Mouse (Mus musculus) adrenal gland, postnatal 10 days (tissue): ENCODE data around the gene Atp10a. TPM values are rescaled to one million over a fixed set of nuclear protein-coding genes. Genes with fewer than 3 reads are reported as not detected.
"Not testable (repeated sequence)": the region's sequence is repeated elsewhere in the genome, so short reads cannot be mapped to it uniquely, and the experiment has no call there.

Experiments used
- DNase-seq: peaks from one replicate; pipeline ENCODE4 v3.0.0; 2021; ENCODE audit warnings: mixed read lengths
- total RNA-seq, 2 experiments: library from RNA; stranded (reverse); gene quantifications; 2 replicates each; pipeline ENCODE4 v1.2.3; 2021

Atp10a gene
- total RNA-seq, 2 experiments from 2014 or later: 31.5 to 32.2 TPM

DNA sequence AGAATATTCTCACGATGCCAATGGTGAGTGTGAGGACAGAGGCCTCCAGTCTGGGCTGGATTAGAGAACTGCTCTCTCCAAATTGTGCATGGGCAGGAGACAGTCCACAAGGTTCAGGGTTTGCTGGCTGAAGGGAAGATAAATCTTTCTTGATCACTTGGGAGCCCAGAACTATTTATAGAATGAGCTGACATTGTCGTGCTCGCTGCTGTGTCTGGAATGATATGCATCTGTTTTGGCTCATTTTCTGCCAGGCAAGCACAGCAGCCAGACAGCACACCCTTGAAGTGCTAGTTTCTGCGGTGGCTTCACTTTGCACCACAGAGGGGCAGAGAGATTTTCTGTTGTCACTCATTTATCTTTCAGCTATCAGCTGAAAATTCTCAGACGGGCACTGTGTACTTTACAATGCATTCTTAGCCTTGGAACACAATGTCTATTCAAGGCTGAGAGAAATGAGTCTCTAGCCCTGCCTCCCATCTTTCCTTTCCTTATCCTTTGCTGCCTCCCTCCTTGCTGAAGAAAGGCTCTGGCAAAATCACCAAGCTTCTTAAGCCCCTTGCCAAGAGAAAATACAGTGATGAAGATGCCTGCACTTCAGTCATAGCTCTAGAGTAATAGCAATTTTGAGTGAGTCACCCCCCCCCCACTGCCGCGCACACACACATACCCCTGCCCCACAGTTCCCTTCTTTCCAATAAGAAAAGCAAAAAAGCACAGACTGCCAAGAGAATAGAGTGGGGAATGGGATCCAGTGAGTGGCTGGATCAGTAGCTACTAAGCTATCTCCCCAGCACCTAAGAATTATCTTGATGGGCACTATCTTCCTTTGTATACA lies 132.7 kb downstream of the Atp10a start:
- peak; percentile 29 for DNase-seq

DNA sequence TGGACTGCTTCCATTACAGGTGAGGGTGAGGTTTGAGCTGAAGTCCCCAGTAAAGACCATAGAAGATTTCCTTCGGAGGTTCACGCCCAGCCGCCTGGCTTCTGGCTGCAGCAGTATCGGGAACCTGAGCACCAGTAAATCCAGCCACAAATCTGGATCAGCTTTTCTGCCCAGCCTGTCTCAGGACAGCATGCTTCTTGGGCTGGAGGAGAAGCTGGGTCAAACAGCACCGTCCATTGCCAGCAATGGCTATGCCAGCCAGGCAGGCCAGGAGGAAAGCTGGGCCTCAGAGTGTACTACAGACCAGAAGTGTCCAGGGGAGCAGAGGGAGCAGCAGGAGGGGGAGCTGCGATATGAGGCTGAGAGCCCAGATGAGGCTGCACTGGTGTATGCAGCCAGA lies 141.3 kb downstream of the Atp10a start:
- DNase-seq: no peak

DNA sequence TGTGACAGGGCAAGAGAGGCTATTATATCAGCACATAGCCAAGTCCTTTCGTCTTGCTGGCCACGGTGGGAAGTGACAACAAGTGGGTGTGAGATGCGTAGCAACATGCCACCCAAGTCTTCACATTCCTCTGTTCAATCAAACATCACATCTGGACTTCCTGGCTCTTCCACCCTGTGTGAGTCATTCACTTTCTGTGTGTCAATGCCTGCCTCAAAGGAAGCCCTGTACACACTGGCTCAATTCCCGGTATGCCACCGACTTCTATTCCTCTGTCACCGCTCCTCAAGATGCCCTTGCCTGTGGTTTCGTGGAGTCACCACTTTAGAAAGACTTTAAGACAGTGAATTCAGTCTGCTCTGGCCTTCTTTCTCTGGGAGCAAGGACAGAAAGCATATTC lies 144.9 kb downstream of the Atp10a start:
- peak; percentile 38 for DNase-seq

DNA sequence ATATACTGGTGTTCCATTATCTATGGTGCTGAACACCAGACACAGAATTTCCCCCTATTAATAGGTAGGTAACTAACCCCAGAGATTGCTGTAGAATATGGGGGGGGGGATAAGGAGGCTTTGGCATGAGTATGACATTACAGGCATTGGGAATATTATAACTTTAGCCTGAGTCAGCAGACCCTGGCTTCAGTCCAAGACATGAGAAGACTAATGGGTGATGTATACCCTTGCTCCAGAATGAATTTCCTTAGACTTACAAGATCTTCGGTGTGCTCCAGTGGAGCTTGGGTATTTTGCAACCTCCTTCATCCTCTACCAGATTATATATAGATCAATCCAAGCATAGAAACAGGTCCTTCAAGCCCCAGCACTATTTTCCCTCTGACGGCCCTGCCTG lies 145.8 kb downstream of the Atp10a start:
- DNase-seq: no peak

DNA sequence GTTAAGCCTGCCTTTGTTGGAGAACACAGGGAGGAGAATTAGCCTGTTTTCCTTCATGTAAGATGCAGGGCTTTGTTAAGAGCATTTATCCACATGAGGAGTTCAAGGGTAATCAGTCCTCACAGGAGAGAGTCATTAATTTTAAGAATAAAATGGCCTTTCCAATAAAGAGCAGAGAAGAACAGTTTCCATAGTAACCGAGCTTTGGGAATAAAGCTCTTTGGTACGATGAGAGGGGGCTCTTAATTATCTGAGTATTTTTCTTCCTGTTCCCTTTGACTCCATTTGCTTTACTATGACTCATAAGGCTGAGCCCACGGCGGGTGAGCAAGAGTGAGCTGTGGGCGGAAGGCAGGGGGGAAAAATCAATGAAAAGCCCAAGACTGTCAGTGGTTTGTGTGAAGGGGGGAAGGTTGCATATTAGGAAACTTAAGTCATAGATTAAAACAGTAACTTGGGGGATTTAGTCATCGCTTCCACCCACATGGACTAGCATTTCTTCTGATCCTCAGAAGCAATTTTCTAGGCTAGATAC lies 166.2 kb downstream of the Atp10a start:
- DNase-seq: no peak

DNA sequence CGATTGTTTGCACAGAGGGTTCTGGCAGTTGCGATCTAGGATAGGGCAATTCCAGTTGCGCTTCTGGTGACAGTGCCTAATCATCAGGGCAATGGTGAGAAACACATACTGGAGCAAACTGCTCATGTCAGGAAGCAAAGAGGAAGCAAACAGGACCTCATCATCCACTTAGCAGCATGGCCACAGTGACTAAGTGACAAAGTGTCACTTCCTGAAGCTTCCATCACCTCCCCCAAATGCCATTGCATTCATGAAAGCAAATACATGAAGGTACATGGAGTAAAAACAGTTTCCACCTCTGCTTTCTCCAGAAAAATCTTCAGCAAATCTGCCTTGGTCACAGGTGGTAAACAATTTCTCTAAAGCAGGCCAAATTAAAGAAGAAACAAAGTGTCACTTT lies 168.7 kb downstream of the Atp10a start:
- DNase-seq: no peak

DNA sequence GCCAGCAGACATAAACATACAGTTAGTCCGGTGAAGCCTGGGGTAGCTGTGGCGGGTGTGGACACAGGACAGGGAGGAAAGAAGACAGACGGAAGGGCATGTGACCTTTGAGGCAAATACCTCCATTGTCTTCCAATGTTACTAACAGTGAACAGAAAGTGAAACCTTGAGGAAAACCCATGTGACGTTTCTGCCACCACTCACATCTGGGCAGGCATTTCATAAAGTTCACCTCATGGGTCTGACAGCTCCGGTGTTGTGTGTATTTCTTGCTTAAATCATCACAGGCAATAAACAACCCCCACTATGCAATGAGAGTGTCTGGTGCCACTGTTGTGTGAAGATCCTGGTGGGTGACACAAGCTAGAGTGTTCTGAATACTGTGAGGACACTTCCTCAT lies 173.1 kb downstream of the Atp10a start:
- peak; percentile 17 for DNase-seq

DNA sequence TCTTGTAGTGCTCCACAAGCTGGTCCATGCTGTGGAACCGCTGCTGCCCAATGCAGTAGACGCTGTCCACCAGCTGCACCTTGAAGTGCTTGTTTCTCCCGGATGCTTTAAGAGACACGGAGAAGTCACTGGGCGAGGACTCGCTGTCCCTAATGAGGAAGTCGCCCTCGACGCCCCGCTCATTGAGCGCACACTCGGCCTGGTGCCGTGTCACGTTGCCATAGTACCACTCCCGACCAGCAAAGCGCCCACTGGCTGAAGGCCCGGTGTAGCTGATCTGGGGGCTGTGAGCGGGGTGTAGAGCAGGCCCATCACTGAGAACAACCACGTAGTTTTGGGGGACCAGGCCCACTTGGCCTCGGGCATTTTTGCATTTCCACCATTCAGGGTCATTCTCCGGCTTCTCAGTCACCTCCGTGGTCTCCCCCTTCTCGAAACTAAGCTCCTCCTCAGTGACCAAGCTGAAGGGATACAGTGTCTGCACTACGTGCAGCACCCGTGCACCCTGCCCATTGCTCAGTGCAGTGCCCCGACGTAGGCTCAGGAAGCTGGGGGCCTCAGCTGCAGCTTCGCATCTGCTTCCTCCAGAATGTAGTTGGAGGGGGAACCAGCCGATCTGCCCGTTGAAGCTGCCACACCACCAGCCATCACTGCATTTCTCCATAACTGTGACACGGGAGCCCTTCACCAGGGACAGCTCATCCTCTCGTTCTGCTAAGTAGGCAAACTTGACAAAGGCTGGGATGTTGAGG lies 181.1 kb downstream of the Atp10a start:
- not testable (repeated sequence) for DNase-seq

DNA sequence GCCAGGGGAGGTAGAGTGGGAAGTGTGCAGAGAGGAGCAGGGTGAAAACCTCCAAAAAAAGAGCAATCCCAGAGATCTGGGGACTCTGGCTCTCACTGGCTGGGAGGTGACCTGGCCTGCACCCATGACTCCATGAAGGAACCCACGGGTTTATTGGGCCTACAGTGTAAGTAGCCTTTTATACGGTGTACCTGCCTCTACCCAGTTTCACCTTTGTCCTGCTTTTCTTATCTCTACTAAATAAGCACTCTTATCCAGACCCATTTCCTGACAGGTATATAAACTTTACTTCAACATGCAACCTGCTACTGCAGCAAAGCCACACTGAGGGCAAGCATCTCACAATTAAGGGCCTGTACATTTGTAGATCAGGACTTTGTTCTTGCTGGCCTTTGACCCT lies 184.4 kb downstream of the Atp10a start:
- DNase-seq: no peak

DNA sequence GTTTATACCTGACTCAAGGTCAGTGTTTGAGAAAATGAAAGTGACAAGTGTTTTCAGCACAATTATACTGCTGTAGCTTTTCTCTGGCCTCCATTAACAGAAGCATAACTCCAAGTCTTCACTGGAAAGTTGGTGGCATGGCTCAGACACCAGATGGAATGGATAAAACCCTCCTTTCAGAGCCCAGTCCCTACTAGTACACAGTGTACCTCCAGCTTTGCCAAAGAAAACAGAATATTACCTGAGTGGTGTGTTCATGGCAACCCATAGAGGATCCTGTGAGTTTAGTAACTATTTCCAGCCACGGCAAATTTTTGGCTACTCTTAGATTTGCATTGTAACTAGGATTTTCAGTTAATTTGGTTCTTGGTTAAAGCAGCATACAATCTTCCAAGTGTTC lies 185.1 kb downstream of the Atp10a start:
- no peak for DNase-seq

DNA sequence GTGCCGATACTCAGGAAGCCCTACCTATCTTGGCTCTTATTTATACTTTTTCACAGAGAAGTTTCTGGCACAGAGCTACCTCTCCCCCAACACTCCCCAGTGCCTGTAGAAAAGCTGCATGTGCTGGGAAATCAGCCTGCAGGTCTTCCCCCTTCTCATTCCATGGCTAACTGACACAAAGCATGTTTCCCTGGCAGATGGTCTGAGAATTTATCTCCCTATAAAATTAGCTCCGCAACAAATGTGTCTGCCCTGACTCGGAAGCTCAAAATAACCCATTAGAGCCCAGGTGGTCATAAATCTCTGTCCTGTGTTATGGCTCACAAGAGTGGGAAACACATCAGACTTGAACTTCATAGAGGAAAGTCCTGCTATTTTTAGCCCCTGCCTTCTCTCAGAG lies 186.9 kb downstream of the Atp10a start:
- no peak for DNase-seq

DNA sequence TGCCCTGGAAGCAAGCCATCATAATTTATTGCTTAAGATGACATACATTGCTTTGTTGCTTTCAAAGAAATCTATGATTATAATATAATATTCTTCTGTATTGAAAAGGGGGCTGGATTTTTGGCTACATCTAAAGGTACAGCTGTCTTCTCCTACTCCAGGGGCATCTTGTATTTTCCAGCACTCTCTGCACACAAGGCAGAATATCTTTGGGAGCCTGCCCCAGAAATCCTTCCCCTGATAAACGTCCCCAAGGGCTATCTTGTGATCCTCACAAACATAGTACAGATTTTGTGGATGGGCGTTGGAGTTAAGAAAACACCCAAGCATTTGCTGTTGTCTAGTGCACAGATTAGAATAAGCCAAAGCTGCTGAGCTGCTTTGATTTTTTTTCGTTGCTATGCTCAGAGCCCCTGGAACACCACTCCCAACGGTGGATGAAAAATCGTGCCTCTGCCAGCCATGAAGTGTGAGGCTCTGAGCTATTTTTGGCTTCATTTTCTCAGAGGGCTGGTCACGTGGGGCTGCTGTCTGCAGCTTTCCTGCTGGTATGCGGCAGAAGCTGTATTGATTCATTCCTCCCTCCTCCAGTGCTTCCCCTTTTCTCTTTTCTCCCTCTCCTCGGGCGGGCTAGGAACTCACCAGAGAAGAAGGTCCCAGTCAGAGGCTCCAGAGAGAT lies 187.9 kb downstream of the Atp10a start:
- DNase-seq: peak; percentile 78

DNA sequence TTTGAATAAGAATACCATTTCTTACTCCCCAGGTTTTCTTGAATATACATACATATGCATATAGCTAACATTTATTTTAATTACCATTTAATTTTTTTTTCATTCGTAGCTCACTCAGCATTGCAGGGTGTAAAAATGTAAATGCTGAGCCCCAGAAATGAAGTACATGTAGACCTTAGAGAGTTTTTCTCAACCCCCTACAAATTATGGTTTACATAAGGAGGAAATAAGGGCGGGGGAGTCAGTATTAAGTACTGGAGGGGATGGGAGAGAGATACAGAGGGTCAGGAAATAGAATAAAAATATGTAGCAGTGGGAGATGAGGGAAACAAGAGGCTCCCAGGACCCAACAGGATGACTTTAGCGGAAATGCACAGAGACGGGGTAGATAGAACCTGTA lies 188.5 kb downstream of the Atp10a start:
- DNase-seq: no peak

DNA sequence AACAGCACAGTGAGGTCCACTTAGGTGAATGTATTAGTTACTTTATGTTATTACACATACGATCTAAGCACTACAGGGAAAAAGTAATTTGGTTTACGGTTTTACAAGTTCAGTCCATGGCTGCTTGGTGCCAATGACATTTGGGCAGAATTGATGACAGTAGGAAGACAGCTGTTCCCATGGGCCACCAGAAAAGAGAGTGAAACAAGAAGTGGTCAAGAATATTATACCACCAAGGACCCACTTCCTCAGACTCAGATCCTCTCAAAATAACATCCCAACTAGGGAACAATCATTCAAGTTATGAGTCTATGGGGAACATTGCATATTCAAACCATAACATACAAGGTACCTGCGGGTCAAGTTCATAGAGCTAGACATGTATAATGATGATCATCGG lies 203.0 kb downstream of the Atp10a start:
- no peak for DNase-seq

DNA sequence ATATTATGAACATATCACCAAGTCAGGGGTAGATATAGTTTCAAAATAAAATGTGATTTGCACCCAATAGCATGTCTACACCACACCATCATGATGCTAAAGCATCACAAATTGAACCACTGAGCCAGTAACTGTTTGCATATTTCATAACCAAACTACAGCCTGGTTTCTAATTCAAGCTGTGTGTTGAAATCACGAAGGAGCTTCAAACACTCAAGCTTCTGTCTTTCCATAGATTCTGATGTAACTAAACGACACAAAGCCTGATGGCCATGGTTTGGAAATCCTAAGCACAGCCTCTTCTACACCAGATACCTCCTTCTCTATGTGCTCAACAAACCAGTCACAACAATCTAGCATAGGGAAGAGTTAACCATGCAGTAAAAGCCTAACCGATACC lies 207.2 kb downstream of the Atp10a start:
- DNase-seq: no peak

DNA sequence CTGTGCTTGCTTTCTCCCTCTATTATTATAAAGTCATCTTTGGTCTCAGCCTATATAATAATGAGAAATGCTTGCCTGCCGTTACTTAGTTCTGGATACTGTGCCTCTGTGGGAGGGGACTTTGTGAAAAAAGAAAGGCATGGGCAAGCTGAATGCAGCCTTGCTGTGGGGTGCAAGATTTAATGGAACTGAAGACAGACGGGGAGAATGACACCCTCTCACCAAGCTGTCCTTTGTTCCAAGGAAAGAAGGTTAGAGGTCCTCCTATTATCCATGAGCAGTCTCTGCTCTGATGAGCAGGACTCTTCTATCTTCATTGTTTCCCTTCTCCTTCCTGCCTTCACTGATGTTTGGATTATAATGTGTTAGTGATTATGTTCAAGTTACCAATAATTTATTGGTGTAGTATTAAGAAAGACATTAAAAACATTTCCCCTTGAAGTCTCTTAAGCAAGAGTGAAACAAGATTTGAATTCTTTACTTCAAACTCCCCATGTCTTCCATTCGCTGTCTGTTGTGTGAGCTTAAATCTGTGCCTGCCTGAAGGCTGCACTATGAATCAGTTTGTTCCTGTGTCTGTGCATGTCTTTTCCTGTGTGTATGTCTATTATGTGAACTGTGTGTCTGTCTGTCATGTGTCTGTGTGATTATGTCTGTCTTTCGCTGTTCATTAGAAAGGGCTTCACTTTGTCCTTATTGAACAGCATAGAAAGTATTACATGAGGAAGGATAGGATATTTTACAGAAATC lies 211.1 kb downstream of the Atp10a start:
- no peak for DNase-seq

DNA sequence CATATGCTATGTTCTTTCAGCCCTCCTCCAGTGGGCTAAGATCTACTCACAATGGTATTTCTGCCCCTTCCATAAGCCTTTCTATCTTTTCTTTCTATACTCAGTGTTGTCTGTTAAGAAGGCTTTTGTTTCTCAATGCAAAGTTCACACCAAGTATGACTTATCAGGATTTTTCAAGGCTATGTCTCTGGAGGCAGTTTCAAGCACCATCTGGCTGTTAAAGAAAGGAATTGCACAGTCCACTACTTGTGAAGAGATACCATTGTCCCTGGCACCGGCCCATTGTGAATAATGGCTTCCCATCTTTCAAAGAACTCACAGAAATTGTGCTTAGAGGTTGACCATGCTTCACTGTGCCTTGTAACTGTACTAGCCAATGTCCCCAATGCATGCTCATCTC lies 214.7 kb downstream of the Atp10a start:
- peak; percentile 3 for DNase-seq

DNA sequence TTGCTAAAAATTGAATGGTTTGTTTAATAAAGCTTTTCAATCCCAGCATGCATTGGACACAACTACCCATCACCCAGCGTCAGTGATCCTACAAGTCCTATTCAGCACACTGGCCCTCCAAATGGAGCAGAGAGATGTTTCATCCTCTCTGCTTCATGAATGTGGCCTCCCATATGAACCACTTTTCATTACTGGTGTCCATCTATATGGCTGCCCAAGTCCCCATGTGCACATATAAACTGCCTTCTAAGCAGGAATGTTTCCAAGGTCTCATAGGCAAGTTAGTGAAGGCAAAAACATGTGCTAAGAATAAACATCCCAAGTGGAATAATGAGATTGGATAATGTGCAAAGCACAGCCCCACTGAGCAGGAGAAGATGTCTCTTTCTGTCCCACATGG lies 217.7 kb downstream of the Atp10a start:
- no peak for DNase-seq
